Mouse (Mus musculus) neural tube, embryonic 11.5 days (tissue): ENCODE data around the gene Tmprss3. TPM values are rescaled to one million over a fixed set of nuclear protein-coding genes. Genes with fewer than 3 reads are reported as not detected.

Source experiments
- ATAC-seq: fragments of 200-750 bp; cut with Nextera tagmentation; 2 replicates; pipeline ENCODE4 v1.8.0; 2017; ENCODE audit warnings: moderate number of reproducible peaks, mild to moderate bottlenecking, moderate TSS enrichment, moderate library complexity; ENCODE audit not compliant: insufficient read depth, low FRiP score, low TSS enrichment
- DNase-seq: peaks from one replicate; pipeline ENCODE4 v3.0.0-alpha.2; 2015; ENCODE audit warnings: low spot score
- H3K27ac ChIP-seq: fragments of 300-500 bp; sonication (generic); 2 replicates; pipeline ENCODE4 v1.5.1; 2014; ENCODE audit warnings: low read depth, mild to moderate bottlenecking, low read length
- H3K27me3 ChIP-seq: fragments of 300-500 bp; sonication (generic); 2 replicates; pipeline ENCODE4 v1.6.1; 2014; ENCODE audit warnings: mild to moderate bottlenecking, low read length, mixed read lengths; ENCODE audit not compliant: control insufficient read depth, insufficient read depth
- H3K36me3 ChIP-seq: fragments of 300-500 bp; sonication (generic); 2 replicates; pipeline ENCODE4 v1.6.1; 2014; ENCODE audit warnings: mild to moderate bottlenecking, low read length, moderate library complexity, mixed read lengths; ENCODE audit not compliant: control insufficient read depth, insufficient read depth
- H3K4me1 ChIP-seq: fragments of 300-500 bp; sonication (generic); 2 replicates; pipeline ENCODE4 v1.6.1; 2014; ENCODE audit warnings: low read length, mixed read lengths; ENCODE audit not compliant: control insufficient read depth, insufficient read depth
- H3K4me2 ChIP-seq: fragments of 300-500 bp; sonication (generic); 2 replicates; pipeline ENCODE4 v1.6.1; 2014; ENCODE audit warnings: low read depth, mild to moderate bottlenecking, moderate library complexity
- H3K4me3 ChIP-seq: fragments of 300-500 bp; sonication (generic); 2 replicates; pipeline ENCODE4 v1.5.1; 2014; ENCODE audit warnings: low read depth, low read length
- H3K9ac ChIP-seq: fragments of 300-500 bp; sonication (generic); 2 replicates; pipeline ENCODE4 v1.6.1; 2014; ENCODE audit warnings: mild to moderate bottlenecking, low read length
- H3K9me3 ChIP-seq: fragments of 300-500 bp; sonication (generic); 2 replicates; pipeline ENCODE4 v1.6.1; 2016; ENCODE audit warnings: low read length; ENCODE audit not compliant: control insufficient read depth
- WGBS: fragments of 180-500 bp; shearing (Covaris S2); extraction: QIAGEN DNeasy Blood & Tissue Kit; methylation state at CpG from one replicate; pipeline ENCODE4 v1.1.7; 2014; 5-methylcytosine and 5-hydroxymethylcytosine counted together
- polyA plus RNA-seq: library from polyadenylated mRNA; unstranded; fragments of >200 nt; fragmentation: Nextera tagmentation; extraction: Ambion mirVana; gene quantifications from 2 replicates; pipeline ENCODE4 v1.2.1, GENCODE M21; 2014

Tmprss3 gene
- polyA plus RNA-seq: not detected in 2 replicates

GRCm38 (mm10) chr17:31198877-31199276, at the start of gene Tmprss3:
Gene Tmprss3, minus strand, starts transcription at chr17:31198977.
- no peak for DNase-seq
- H3K4me2 ChIP-seq: no peak within 1 kb of the TSS
- H3K9ac ChIP-seq: no peak within 1 kb of the TSS
- 93% methylated on average over 11 of the region's 11 CpGs for WGBS
- H3K27me3 ChIP-seq: no peaks in the 10 kb centered on the region
- H3K36me3 ChIP-seq: no peaks in the 10 kb centered on the region
- H3K4me3 ChIP-seq: no peak within 1 kb of the TSS
- no peak for ATAC-seq
- H3K4me1 ChIP-seq: no peaks in the 10 kb centered on the region
- no peaks in the 10 kb centered on the region for H3K9me3 ChIP-seq
- no peak within 1 kb of the TSS for H3K27ac ChIP-seq

- 32% methylated on average over 5 of the region's 5 CpGs for WGBS
- no peak overlapping the region for H3K4me3 ChIP-seq
- no peaks in the 10 kb centered on the region for H3K9me3 ChIP-seq
- H3K27ac ChIP-seq: no peak overlapping the region
- H3K9ac ChIP-seq: no peak overlapping the region
- H3K4me1 ChIP-seq: no peaks in the 10 kb centered on the region
- H3K27me3 ChIP-seq: no peaks in the 10 kb centered on the region
- ATAC-seq (no peak), DNase-seq (no peak)
- H3K4me2 ChIP-seq: no peak overlapping the region
- no peaks in the 10 kb centered on the region for H3K36me3 ChIP-seq
Measured at GRCm38 (mm10) chr17:31247144-31247543, 48.4 kb upstream of the Tmprss3 start.

- H3K9me3 ChIP-seq: no peaks in the 10 kb centered on the region
- ATAC-seq (no peak), DNase-seq (no peak)
- no peaks in the 10 kb centered on the region for H3K36me3 ChIP-seq
- H3K27me3 ChIP-seq: no peaks in the 10 kb centered on the region
- H3K4me2 ChIP-seq: no peak overlapping the region
- H3K4me3 ChIP-seq: no peak overlapping the region
- H3K4me1 ChIP-seq: no peaks in the 10 kb centered on the region
- WGBS: 77% methylated on average over 5 of the region's 5 CpGs
- H3K9ac ChIP-seq: no peak overlapping the region
- H3K27ac ChIP-seq: no peak overlapping the region
Measured at GRCm38 (mm10) chr17:31245321-31245720, 46.5 kb upstream of the Tmprss3 start.

GRCm38 (mm10) chr17:31242764-31243163, 44.0 kb upstream of the Tmprss3 start:
- Histone ChIP-seq H3K9ac (no peak overlapping the region), H3K4me2 (no peak overlapping the region), H3K27me3 (no peaks in the 10 kb centered on the region), H3K36me3 (no peaks in the 10 kb centered on the region), H3K27ac (no peak overlapping the region), H3K9me3 (no peaks in the 10 kb centered on the region), H3K4me3 (no peak overlapping the region), H3K4me1 (no peaks in the 10 kb centered on the region)
- WGBS: 0% methylated on average over 1 of the region's 1 CpGs
- ATAC-seq (no peak), DNase-seq (no peak)

GRCm38 (mm10) chr17:31241156-31241555, 42.4 kb upstream of the Tmprss3 start:
- DNase-seq (no peak), ATAC-seq (no peak)
- H3K4me2 ChIP-seq: no peak overlapping the region
- no peak overlapping the region for H3K4me3 ChIP-seq
- H3K4me1 ChIP-seq: no peaks in the 10 kb centered on the region
- H3K9me3 ChIP-seq: no peaks in the 10 kb centered on the region
- H3K36me3 ChIP-seq: no peaks in the 10 kb centered on the region
- 85% methylated on average over 8 of the region's 8 CpGs for WGBS
- no peaks in the 10 kb centered on the region for H3K27me3 ChIP-seq
- no peak overlapping the region for H3K27ac ChIP-seq
- H3K9ac ChIP-seq: no peak overlapping the region

- ATAC-seq (no peak), DNase-seq (no peak)
- Histone ChIP-seq H3K36me3 (no peaks in the 10 kb centered on the region), H3K27me3 (no peaks in the 10 kb centered on the region), H3K9ac (no peak overlapping the region), H3K4me2 (no peak overlapping the region), H3K4me3 (no peak overlapping the region), H3K9me3 (no peaks in the 10 kb centered on the region), H3K4me1 (no peaks in the 10 kb centered on the region), H3K27ac (no peak overlapping the region)
- WGBS: 82% methylated on average over 7 of the region's 7 CpGs
Measured at GRCm38 (mm10) chr17:31238234-31239020, 39.6 kb upstream of the Tmprss3 start.

GRCm38 (mm10) chr17:31235915-31236314, 37.1 kb upstream of the Tmprss3 start:
- H3K4me1 ChIP-seq: no peaks in the 10 kb centered on the region
- no peak overlapping the region for H3K4me2 ChIP-seq
- H3K4me3 ChIP-seq: no peak overlapping the region
- no peak overlapping the region for H3K27ac ChIP-seq
- H3K36me3 ChIP-seq: no peaks in the 10 kb centered on the region
- no peaks in the 10 kb centered on the region for H3K27me3 ChIP-seq
- H3K9ac ChIP-seq: no peak overlapping the region
- H3K9me3 ChIP-seq: no peaks in the 10 kb centered on the region
- 90% methylated on average over 1 of the region's 1 CpGs for WGBS
- no peak for DNase-seq
- no peak for ATAC-seq

- no peaks in the 10 kb centered on the region for H3K27me3 ChIP-seq
- ATAC-seq (no peak), DNase-seq (no peak)
- no peak overlapping the region for H3K4me2 ChIP-seq
- 51% methylated on average over 8 of the region's 8 CpGs for WGBS
- H3K27ac ChIP-seq: no peak overlapping the region
- no peaks in the 10 kb centered on the region for H3K9me3 ChIP-seq
- no peaks in the 10 kb centered on the region for H3K36me3 ChIP-seq
- no peak overlapping the region for H3K9ac ChIP-seq
- H3K4me1 ChIP-seq: no peaks in the 10 kb centered on the region
- H3K4me3 ChIP-seq: no peak overlapping the region
Measured at GRCm38 (mm10) chr17:31232251-31233010, 33.7 kb upstream of the Tmprss3 start.

GRCm38 (mm10) chr17:31231780-31232179, 33.0 kb upstream of the Tmprss3 start:
- Histone ChIP-seq H3K27ac (no peak overlapping the region), H3K36me3 (no peaks in the 10 kb centered on the region), H3K4me3 (no peak overlapping the region), H3K9me3 (no peaks in the 10 kb centered on the region), H3K4me1 (no peaks in the 10 kb centered on the region), H3K27me3 (no peaks in the 10 kb centered on the region), H3K9ac (no peak overlapping the region), H3K4me2 (no peak overlapping the region)
- DNase-seq (no peak), ATAC-seq (no peak)
- 59% methylated on average over 6 of the region's 6 CpGs for WGBS
